Mouse (Mus musculus) CH12.LX (cell line): ENCODE measurements around the gene Nprl3. TPM values are rescaled to one million over a fixed set of nuclear protein-coding genes. Genes with fewer than 3 reads are reported as not detected.
A peak's percentile ranks its signal among the peaks of the same experiment; 100 is the strongest.

ENCODE experiments used
- DNase-seq: peaks from one replicate; pipeline ENCODE4 v3.0.0-alpha.2; 2013; ENCODE audit errors: extremely low read depth
- H3K27ac ChIP-seq: 2 replicates; pipeline ENCODE4 v1.5.1; 2012; ENCODE audit warnings: low read depth, mild to moderate bottlenecking, control low read depth, moderate library complexity; ENCODE audit not compliant: insufficient read depth
- H3K27me3 ChIP-seq: replicated peaks from 2 replicates; pipeline ENCODE3; 2012; ENCODE audit warnings: inconsistent platforms
- H3K36me3 ChIP-seq, 2 experiments: replicated peaks in 1 of 2; 2 replicates each; pipeline versions ENCODE3 to v1.6.1; 2012; ENCODE audit warnings: inconsistent platforms in 1 of 2, low read length in 1 of 2, mild to moderate bottlenecking in 1 of 2, mixed read lengths in 1 of 2, moderate library complexity in 1 of 2; ENCODE audit not compliant: control insufficient read depth in 1 of 2, insufficient read depth in 1 of 2
- H3K4me1 ChIP-seq, 2 experiments: 2 replicates each; pipeline ENCODE4 v1.6.1; 2012; ENCODE audit warnings: inconsistent platforms in 1 of 2, moderate library complexity in 1 of 2; ENCODE audit not compliant: insufficient read depth in 2 of 2, control insufficient read depth in 1 of 2
- H3K4me2 ChIP-seq: 2 replicates; pipeline ENCODE4 v1.6.1; 2012; ENCODE audit warnings: low read depth, mild to moderate bottlenecking, control low read depth; ENCODE audit not compliant: poor library complexity, insufficient read depth, severe bottlenecking
- H3K4me3 ChIP-seq, 3 experiments: fragments of 150-350 bp in 1 of 3; sonication (generic) in 1 of 3; replicated peaks in 1 of 3; 2 replicates each; pipeline versions ENCODE3 to v1.5.1; 2011 to 2012; ENCODE audit warnings: low read depth in 2 of 3, low read length in 2 of 3, mild to moderate bottlenecking in 2 of 3, moderate library complexity in 2 of 3, control low read depth in 1 of 3, improper control_type of control experiment in 1 of 3, inconsistent platforms in 1 of 3, mixed read lengths in 1 of 3; ENCODE audit not compliant: poor library complexity in 1 of 3
- H3K79me2 ChIP-seq: replicated peaks from 2 replicates; pipeline ENCODE4 v1.6.1; 2012; ENCODE audit warnings: mild to moderate bottlenecking, moderate library complexity; ENCODE audit not compliant: control insufficient read depth, poor library complexity, insufficient read depth, severe bottlenecking; ENCODE audit errors: extremely low read depth
- H3K9ac ChIP-seq: 2 replicates; pipeline ENCODE4 v1.6.1; 2012; ENCODE audit warnings: low read depth, mild to moderate bottlenecking, control low read depth, moderate library complexity; ENCODE audit not compliant: insufficient read depth
- H3K9me3 ChIP-seq: replicated peaks from 2 replicates; pipeline ENCODE3; 2012; ENCODE audit warnings: low read length, inconsistent platforms, mixed read lengths
- BHLHE40 ChIP-seq: IDR thresholded peaks from 2 replicates; pipeline ENCODE4 v1.6.1; 2011; ENCODE audit warnings: mild to moderate bottlenecking, low read depth, low read length, improper control_type of control experiment
- CTCF ChIP-seq, 2 experiments: IDR thresholded peaks in 1 of 2; conservative IDR thresholded peaks in 1 of 2; 2 replicates each; pipeline ENCODE4 v1.5.1; 2011 to 2012; ENCODE audit warnings: low read depth in 2 of 2, low read length in 2 of 2, improper control_type of control experiment in 1 of 2, inconsistent platforms in 1 of 2, mild to moderate bottlenecking in 1 of 2, moderate library complexity in 1 of 2
- E2F4 ChIP-seq: IDR thresholded peaks from 2 replicates; pipeline ENCODE4 v1.6.1; 2011; ENCODE audit warnings: low read depth, low read length, improper control_type of control experiment; ENCODE audit not compliant: insufficient replicate concordance
- ETS1 ChIP-seq: conservative IDR thresholded peaks from 2 replicates; pipeline ENCODE4 v1.6.1; 2012; ENCODE audit warnings: low read depth, mild to moderate bottlenecking, inconsistent platforms, low read length, improper control_type of control experiment, moderate library complexity
- JUN ChIP-seq: IDR thresholded peaks from 2 replicates; pipeline ENCODE4 v1.6.1; 2011; ENCODE audit warnings: low read depth, mild to moderate bottlenecking, low read length, improper control_type of control experiment, moderate library complexity; ENCODE audit not compliant: insufficient read depth
- JUND ChIP-seq: conservative IDR thresholded peaks from 2 replicates; pipeline ENCODE4 v1.6.1; 2011; ENCODE audit warnings: low read depth, low read length, improper control_type of control experiment
- KAT2A ChIP-seq: IDR thresholded peaks from 2 replicates; pipeline ENCODE4 v1.6.1; 2012; ENCODE audit warnings: low read length, improper control_type of control experiment, inconsistent platforms; ENCODE audit not compliant: insufficient replicate concordance
- MAFK ChIP-seq: IDR thresholded peaks from 2 replicates; pipeline ENCODE4 v1.6.1; 2011; ENCODE audit warnings: low read length, improper control_type of control experiment; ENCODE audit not compliant: insufficient replicate concordance
- MXI1 ChIP-seq: IDR thresholded peaks from 2 replicates; pipeline ENCODE4 v1.6.1; 2011; ENCODE audit warnings: mild to moderate bottlenecking, low read depth, low read length, improper control_type of control experiment
- POLR2AphosphoS2 ChIP-seq: IDR thresholded peaks from 2 replicates; pipeline ENCODE4 v1.6.1; 2011; ENCODE audit warnings: low read depth, low read length, improper control_type of control experiment
- RCOR1 ChIP-seq: conservative IDR thresholded peaks from 2 replicates; pipeline ENCODE4 v1.6.1; 2012; ENCODE audit warnings: low read depth, mild to moderate bottlenecking, inconsistent platforms, low read length, improper control_type of control experiment
- SMC3 ChIP-seq: IDR thresholded peaks from 2 replicates; pipeline ENCODE4 v1.6.1; 2011; ENCODE audit warnings: low read depth, low read length, improper control_type of control experiment
- TBP ChIP-seq: conservative IDR thresholded peaks from 2 replicates; pipeline ENCODE4 v1.6.1; 2011; ENCODE audit warnings: low read depth, low read length, improper control_type of control experiment
- UBTF ChIP-seq: IDR thresholded peaks from 2 replicates; pipeline ENCODE4 v1.6.1; 2012; ENCODE audit warnings: low read depth, mild to moderate bottlenecking, inconsistent platforms, low read length, improper control_type of control experiment, moderate library complexity
- ZC3H11A ChIP-seq: IDR thresholded peaks from 2 replicates; pipeline ENCODE4 v1.6.1; 2012; ENCODE audit warnings: low read depth, mild to moderate bottlenecking, inconsistent platforms, low read length, improper control_type of control experiment
- dilution Hi-C: fragments of 300-500 bp; cut with MboI; formaldehyde crosslinking; loops from 2 replicates; pipeline ENCODE4 v1.14.3; 2020; ENCODE audit warnings: low sequenced_read_pairs; ENCODE audit not compliant: extremely low pct_unique_long_range_greater_than_20kb, extremely low pct_ligation_motif_present
- in situ Hi-C: fragments of 300-500 bp; cut with MboI; formaldehyde crosslinking; loops from 3 replicates; pipeline ENCODE4 v1.14.3; 2019; ENCODE audit warnings: low sequenced_read_pairs, low pct_ligation_motif_present, low pct_unique_long_range_greater_than_20kb, mixed read lengths
- polyA plus RNA-seq: library from polyadenylated mRNA; unstranded; fragments of >175 nt; gene quantifications from 2 replicates; pipeline ENCODE4 v1.2.1, GENCODE M21; 2012; ENCODE audit warnings: low read depth; ENCODE audit not compliant: insufficient read length
- total RNA-seq, 2 experiments: library from RNA; depleted of rRNA; stranded (reverse); fragments of 300-350 nt in 1 of 2; fragments of >200 nt in 1 of 2; gene quantifications; 2 replicates each; pipeline ENCODE4 v1.2.3; 2012 to 2014

The Nprl3 gene
- total and polyA plus RNA-seq, 3 experiments = 47.9 to 79.8 (median 51.7) TPM

GRCm38 (mm10) chr11:32197766-32198165 is 69.7 kb downstream of the Nprl3 start:
- TF ChIP-seq UBTF (no peak), MAFK (no peak), ZC3H11A (no peak), SMC3 (no peak), ETS1 (no peak), BHLHE40 (no peak), CTCF (conservative IDR thresholded peaks at IDR 0.05 in 1 of 2, IDR thresholded peaks at IDR 0.05 in 1 of 2; ENCODE audit: low read depth in 2 of 2, low read length in 2 of 2) (no peak)
- Histone ChIP-seq H3K4me2 (no peak overlapping the region), H3K79me2 (no peaks in the 10 kb centered on the region), H3K27me3 (no peaks in the 10 kb centered on the region), H3K27ac (no peak overlapping the region), H3K4me3 (peak overlapping the region in 2 of 3 experiments; percentile 57), H3K9ac (no peak overlapping the region), H3K4me1 (peaks cover 16 to 69% of the 10 kb centered on the region in 2 experiments), H3K36me3 (peaks cover 0 to 28% of the 10 kb centered on the region in 2 experiments), H3K9me3 (no peaks in the 10 kb centered on the region)
- dilution Hi-C loops = no loop called here
- DNase-seq = no peak
- in situ Hi-C loops = no loop called here

GRCm38 (mm10) chr11:32196727-32197126 is 70.8 kb downstream of the Nprl3 start:
- peak overlapping the region; percentile 56 for H3K27ac ChIP-seq
- no peaks in the 10 kb centered on the region for H3K9me3 ChIP-seq
- no peaks in the 10 kb centered on the region for H3K79me2 ChIP-seq
- peak; percentile 82 for DNase-seq
- H3K4me3 ChIP-seq = peak overlapping the region in 2 of 3 experiments; percentile 1 to 57
- in situ Hi-C loops (no loop called here), dilution Hi-C loops (no loop called here)
- no peak overlapping the region for H3K4me2 ChIP-seq
- peaks cover 16 to 63% of the 10 kb centered on the region in 2 experiments for H3K4me1 ChIP-seq
- no peak for TF ChIP-seq E2F4
- 0 out of 2 replicates have a peak, but pooled peaks have one; percentile 15 for TF ChIP-seq TBP
- TF ChIP-seq JUND = no peak
- no peak for TF ChIP-seq RCOR1
- peak; percentile 0; the same call in 1 of the 2 replicates for TF ChIP-seq MXI1
- TF ChIP-seq POLR2AphosphoS2 = no peak
- no peak for TF ChIP-seq KAT2A
- TF ChIP-seq JUN = no peak
- TF ChIP-seq BHLHE40 = no peak
- H3K9ac ChIP-seq = no peak overlapping the region
- H3K36me3 ChIP-seq = peaks cover 3 to 36% of the 10 kb centered on the region in 2 experiments
- no peaks in the 10 kb centered on the region for H3K27me3 ChIP-seq
